Mouse (Mus musculus): ENCODE measurements at regions not wholly inside any gene's neighbourhood (a gene's known extent, or its start where the extent isn't known, plus 50 kb on each side); places are given as distances from the start of the nearest gene placed in this dataset.

DNA sequence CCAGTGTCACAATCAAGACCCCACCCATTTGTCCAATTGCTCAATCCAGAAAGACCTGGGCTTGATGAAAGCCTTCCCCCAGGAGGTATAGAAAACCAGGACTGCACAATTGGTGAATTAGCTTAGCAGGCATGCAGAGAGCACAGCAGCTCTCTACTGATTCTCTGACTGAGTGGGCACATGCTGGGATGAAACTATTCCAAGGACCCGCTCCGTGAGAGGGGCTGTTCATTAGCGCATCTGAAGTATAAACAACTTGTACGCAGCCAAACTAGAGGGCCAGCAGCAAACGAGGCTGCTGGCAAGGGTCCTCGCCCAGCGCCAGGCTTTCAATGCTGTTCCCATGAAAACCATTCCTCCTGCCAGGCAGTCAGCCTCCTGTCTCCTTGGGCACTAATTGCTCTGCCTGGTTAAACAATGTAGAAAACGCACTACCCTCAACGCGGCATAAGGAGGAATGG lies 122.3 kb downstream of the Basp1 start:
- 82% methylated on average over 10 of the region's 10 CpGs for WGBS
- no peak overlapping the region for H3K27ac ChIP-seq (ENCODE audit: insufficient read depth, low read depth, low read length)
- H3K4me1 ChIP-seq (ENCODE audit: control insufficient read depth, insufficient read depth, low read length), result no peaks in the 10 kb centered on the region
- no peaks in the 10 kb centered on the region; the same call in 1 of the 2 replicates for H3K27me3 ChIP-seq (replicated peaks; ENCODE audit: control insufficient read depth, insufficient read depth, low read length)
- TF ChIP-seq CTCF (conservative IDR thresholded peaks at IDR 0.05; ENCODE audit: insufficient read depth, insufficient read length, low read depth, low read length), result no peak
- TF ChIP-seq POLR2A (IDR thresholded peaks at IDR 0.05; ENCODE audit: low read depth, low read length), result no peak
- no peak overlapping the region for H3K4me3 ChIP-seq (ENCODE audit: insufficient read depth, low read depth, low read length)
- H3K36me3 ChIP-seq (ENCODE audit: control insufficient read depth, insufficient read depth, low read length), result no peaks in the 10 kb centered on the region
- DNase-seq, result no peak

DNA sequence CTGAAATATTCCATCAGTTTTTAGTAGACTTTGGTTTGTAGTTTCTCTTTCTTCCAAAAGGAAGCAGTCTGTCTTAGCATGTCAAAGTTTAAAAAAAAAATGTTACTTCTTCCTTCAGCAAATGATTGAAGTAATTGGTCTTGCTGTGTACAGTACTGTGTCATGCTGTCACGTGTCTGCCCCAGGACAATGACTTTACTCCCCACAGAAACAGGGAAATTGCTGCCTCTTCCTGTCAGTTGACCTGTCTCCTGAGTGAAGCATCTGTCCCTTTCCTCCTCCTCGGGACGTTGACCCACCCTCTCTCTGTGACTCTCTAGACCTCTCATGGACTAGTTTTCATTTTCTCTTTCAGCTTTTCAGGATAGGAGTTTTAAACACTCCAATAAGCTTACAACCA lies 125.7 kb downstream of the Basp1 start:
- no peak overlapping the region for H3K4me3 ChIP-seq (ENCODE audit: insufficient read depth, low read depth, low read length)
- H3K27ac ChIP-seq (ENCODE audit: insufficient read depth, low read depth, low read length), result no peak overlapping the region
- DNase-seq, result peak; percentile 31
- no peaks in the 10 kb centered on the region for H3K4me1 ChIP-seq (ENCODE audit: control insufficient read depth, insufficient read depth, low read length)
- no peaks in the 10 kb centered on the region for H3K36me3 ChIP-seq (ENCODE audit: control insufficient read depth, insufficient read depth, low read length)
- WGBS, result 35% methylated on average over 3 of the region's 3 CpGs
- TF ChIP-seq POLR2A (IDR thresholded peaks at IDR 0.05; ENCODE audit: low read depth, low read length) (no peak), CTCF (conservative IDR thresholded peaks at IDR 0.05; ENCODE audit: insufficient read depth, insufficient read length, low read depth, low read length) (no peak)
- no peaks in the 10 kb centered on the region; the same call in 1 of the 2 replicates for H3K27me3 ChIP-seq (replicated peaks; ENCODE audit: control insufficient read depth, insufficient read depth, low read length)

DNA sequence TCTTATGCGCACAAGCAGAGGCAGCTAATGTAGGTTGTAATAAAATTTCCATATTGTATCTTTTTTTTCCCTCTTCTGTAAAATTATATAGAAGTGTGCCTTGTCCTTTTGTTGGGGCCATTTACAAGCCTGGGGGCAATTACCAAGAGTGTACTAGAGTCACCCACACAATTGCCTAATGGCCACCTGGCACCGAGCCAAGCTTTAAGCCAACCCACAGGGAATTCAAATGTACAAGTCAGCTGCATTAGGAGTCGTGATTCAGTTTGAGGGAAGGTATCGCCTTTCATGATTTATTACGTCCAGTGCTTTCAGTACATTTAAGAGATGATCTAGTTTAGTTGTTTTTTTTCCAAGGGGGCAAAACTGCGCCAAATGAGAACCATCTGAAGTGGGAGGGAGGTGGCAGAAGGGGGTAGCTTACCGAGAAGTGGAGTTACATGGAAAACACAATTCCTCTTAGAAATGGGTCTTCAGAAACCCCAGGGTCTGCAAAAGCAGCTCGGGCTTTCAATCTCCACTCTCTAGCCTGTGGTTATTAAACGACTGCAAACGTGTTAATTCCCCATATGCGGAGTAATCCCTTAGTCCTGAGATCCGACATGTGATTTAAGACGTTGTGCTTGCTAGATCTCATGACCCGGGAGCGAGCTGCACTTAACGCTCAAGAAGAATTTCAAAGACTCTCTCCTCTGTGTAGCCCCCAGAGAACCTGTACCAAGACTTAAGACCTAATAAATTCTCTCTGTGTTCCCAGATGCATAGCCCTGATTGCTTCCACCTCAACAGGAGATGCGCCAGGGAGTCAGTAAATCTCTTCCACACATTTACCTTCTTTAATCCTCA lies 129.0 kb downstream of the Basp1 start:
- Histone ChIP-seq H3K27me3 (replicated peaks; ENCODE audit: control insufficient read depth, insufficient read depth, low read length) (no peaks in the 10 kb centered on the region; the same call in 1 of the 2 replicates), H3K27ac (ENCODE audit: insufficient read depth, low read depth, low read length) (no peak overlapping the region), H3K36me3 (ENCODE audit: control insufficient read depth, insufficient read depth, low read length) (no peaks in the 10 kb centered on the region), H3K4me1 (ENCODE audit: control insufficient read depth, insufficient read depth, low read length) (no peaks in the 10 kb centered on the region), H3K4me3 (ENCODE audit: insufficient read depth, low read depth, low read length) (no peak overlapping the region)
- WGBS, result 28% methylated on average over 17 of the region's 17 CpGs
- TF ChIP-seq POLR2A (IDR thresholded peaks at IDR 0.05; ENCODE audit: low read depth, low read length), result no peak
- no peak for TF ChIP-seq CTCF (conservative IDR thresholded peaks at IDR 0.05; ENCODE audit: insufficient read depth, insufficient read length, low read depth, low read length)
- no peak for DNase-seq

DNA sequence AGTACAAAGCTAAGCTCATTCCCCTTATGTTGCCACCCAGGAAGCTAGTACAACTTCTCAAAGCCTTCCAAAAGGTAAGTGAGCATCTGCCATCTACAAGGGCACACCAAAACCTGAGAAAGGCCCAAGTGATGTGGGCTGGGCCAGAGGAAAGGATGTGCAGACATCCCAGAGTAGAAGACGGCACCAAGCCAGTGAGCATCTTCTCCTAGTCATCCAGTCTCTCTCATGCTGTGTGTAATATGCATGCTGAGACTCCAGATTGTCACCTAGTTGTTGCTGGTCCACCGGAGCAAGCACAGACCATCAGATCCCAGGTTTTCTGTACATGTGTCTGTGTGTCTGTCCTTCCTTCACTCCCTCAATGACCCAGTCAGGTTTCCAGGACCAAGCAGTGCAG lies 129.9 kb downstream of the Basp1 start:
- TF ChIP-seq CTCF (conservative IDR thresholded peaks at IDR 0.05; ENCODE audit: insufficient read depth, insufficient read length, low read depth, low read length) (no peak), POLR2A (IDR thresholded peaks at IDR 0.05; ENCODE audit: low read depth, low read length) (no peak)
- 95% methylated on average over 2 of the region's 2 CpGs for WGBS

DNA sequence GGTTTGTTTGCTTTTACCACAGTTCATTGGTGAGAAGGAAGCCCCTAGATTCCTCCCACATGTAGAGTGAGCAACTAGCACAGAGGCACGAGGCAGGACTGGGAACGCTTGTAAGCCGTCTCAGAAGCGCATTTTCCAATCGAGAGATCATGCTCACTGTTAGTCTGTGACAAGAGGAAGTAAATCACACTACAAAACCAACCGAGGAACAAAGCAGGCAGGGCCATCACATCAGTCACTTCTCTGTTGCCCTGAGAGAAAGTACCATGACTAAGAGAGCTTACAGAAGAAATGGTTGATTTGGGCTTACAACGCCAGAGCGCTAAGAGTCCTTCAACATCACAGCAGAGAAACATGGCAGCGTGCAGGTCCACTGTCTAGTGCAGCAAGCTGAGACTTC lies 131.2 kb downstream of the Basp1 start:
- TF ChIP-seq CTCF (conservative IDR thresholded peaks at IDR 0.05; ENCODE audit: insufficient read depth, insufficient read length, low read depth, low read length), result no peak
- TF ChIP-seq POLR2A (IDR thresholded peaks at IDR 0.05; ENCODE audit: low read depth, low read length), result no peak
- no peaks in the 10 kb centered on the region; the same call in 1 of the 2 replicates for H3K27me3 ChIP-seq (replicated peaks; ENCODE audit: control insufficient read depth, insufficient read depth, low read length)
- WGBS, result 43% methylated on average over 9 of the region's 9 CpGs
- no peaks in the 10 kb centered on the region for H3K36me3 ChIP-seq (ENCODE audit: control insufficient read depth, insufficient read depth, low read length)
- DNase-seq, result no peak
- H3K27ac ChIP-seq (ENCODE audit: insufficient read depth, low read depth, low read length), result no peak overlapping the region
- no peak overlapping the region for H3K4me3 ChIP-seq (ENCODE audit: insufficient read depth, low read depth, low read length)
- no peaks in the 10 kb centered on the region for H3K4me1 ChIP-seq (ENCODE audit: control insufficient read depth, insufficient read depth, low read length)

More for the DNA sequence above, 129.9 kb downstream of the Basp1 start:
- H3K36me3 ChIP-seq (ENCODE audit: control insufficient read depth, insufficient read depth, low read length), result no peaks in the 10 kb centered on the region
- no peak for DNase-seq
- no peaks in the 10 kb centered on the region; the same call in 1 of the 2 replicates for H3K27me3 ChIP-seq (replicated peaks; ENCODE audit: control insufficient read depth, insufficient read depth, low read length)
- no peak overlapping the region for H3K27ac ChIP-seq (ENCODE audit: insufficient read depth, low read depth, low read length)
- H3K4me1 ChIP-seq (ENCODE audit: control insufficient read depth, insufficient read depth, low read length), result no peaks in the 10 kb centered on the region
- H3K4me3 ChIP-seq (ENCODE audit: insufficient read depth, low read depth, low read length), result no peak overlapping the region

DNA sequence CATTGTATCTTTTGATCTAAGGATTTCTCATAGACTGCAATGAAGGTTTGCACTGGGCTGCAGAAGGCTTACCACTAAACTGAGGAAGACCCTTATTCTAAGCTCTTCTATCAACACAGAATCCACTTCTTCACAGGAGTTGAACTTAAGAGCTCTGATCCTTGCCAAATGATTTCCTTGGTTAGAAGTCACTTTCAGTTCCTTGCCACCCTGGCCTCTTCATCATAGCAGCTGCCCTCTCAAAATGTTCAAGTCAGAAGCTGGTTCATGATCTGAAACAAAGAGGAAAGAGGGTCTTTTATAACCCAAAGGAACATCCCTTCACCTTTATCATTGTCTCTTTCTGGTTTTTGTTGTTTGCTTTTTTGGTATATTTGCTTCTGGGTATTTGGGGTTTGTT lies 131.6 kb downstream of the Basp1 start:
- TF ChIP-seq POLR2A (IDR thresholded peaks at IDR 0.05; ENCODE audit: low read depth, low read length) (no peak), CTCF (conservative IDR thresholded peaks at IDR 0.05; ENCODE audit: insufficient read depth, insufficient read length, low read depth, low read length) (no peak)
- Histone ChIP-seq H3K36me3 (ENCODE audit: control insufficient read depth, insufficient read depth, low read length) (no peaks in the 10 kb centered on the region), H3K27me3 (replicated peaks; ENCODE audit: control insufficient read depth, insufficient read depth, low read length) (no peaks in the 10 kb centered on the region; the same call in 1 of the 2 replicates), H3K4me1 (ENCODE audit: control insufficient read depth, insufficient read depth, low read length) (no peaks in the 10 kb centered on the region), H3K4me3 (ENCODE audit: insufficient read depth, low read depth, low read length) (no peak overlapping the region), H3K27ac (ENCODE audit: insufficient read depth, low read depth, low read length) (no peak overlapping the region)
- no peak for DNase-seq

DNA sequence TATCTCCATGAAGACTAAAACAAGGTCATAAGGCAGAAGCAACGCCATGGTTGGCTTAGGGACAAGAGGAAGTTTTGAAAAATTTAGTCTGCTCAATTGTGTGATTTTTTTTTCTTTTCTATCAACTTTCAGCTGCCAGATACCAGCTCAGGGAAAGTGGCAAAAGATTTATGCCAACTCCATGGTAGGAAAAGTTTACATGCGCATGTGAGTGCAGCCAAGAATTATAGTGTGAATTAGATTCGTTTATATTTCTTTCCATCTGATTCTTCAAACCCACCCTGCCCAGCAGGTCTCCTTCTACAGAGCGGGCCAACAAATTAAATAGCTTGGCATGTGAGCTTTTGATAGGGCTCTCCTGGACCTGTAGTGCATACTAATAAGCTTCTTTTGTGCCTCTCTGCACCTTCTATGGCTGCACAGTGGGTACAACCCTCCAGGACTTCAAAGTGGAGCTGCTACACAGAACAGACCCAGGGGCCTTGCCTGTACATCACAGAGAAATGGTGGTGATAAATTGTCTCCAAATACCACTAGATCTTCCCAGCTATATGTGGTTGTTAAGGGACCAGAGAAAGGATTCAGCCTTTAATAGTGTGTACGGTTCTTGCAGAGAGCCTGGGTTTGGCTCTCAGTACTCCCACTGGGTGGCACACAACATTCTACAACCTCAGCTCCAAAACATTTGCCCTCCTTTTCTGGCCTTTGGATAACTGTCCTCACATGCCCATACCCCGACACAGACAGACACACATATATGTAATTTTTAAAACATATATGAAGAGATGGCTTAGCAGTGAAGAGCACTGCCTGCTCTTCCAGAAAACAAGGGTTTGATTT lies 135.0 kb downstream of the Basp1 start:
- WGBS, result 71% methylated on average over 6 of the region's 6 CpGs
- Histone ChIP-seq H3K4me3 (ENCODE audit: insufficient read depth, low read depth, low read length) (no peak overlapping the region), H3K4me1 (ENCODE audit: control insufficient read depth, insufficient read depth, low read length) (no peaks in the 10 kb centered on the region), H3K27ac (ENCODE audit: insufficient read depth, low read depth, low read length) (no peak overlapping the region), H3K36me3 (ENCODE audit: control insufficient read depth, insufficient read depth, low read length) (no peaks in the 10 kb centered on the region), H3K27me3 (replicated peaks; ENCODE audit: control insufficient read depth, insufficient read depth, low read length) (no peaks in the 10 kb centered on the region; the same call in 1 of the 2 replicates)
- no peak for TF ChIP-seq POLR2A (IDR thresholded peaks at IDR 0.05; ENCODE audit: low read depth, low read length)
- no peak for TF ChIP-seq CTCF (conservative IDR thresholded peaks at IDR 0.05; ENCODE audit: insufficient read depth, insufficient read length, low read depth, low read length)
- no peak for DNase-seq
